Mouse (Mus musculus) cortical plate, adult 2 months (tissue): ENCODE results near the gene Rnft2. TPM values are rescaled to one million over a fixed set of nuclear protein-coding genes. Genes with fewer than 3 reads are reported as not detected.

Source experiments
- H3K27ac ChIP-seq: fragments of 200-500 bp; 2 replicates; pipeline ENCODE4 v1.5.1; 2012; ENCODE audit warnings: low read length, control low read depth, inconsistent platforms; ENCODE audit not compliant: insufficient read depth
- H3K4me1 ChIP-seq: fragments of 200-500 bp; 2 replicates; pipeline ENCODE4 v1.6.1; 2011; ENCODE audit warnings: low read length; ENCODE audit not compliant: control insufficient read depth, insufficient read depth
- H3K4me3 ChIP-seq: fragments of 200-500 bp; 2 replicates; pipeline ENCODE4 v1.5.1; 2011; ENCODE audit warnings: mild to moderate bottlenecking, low read length, control low read depth; ENCODE audit not compliant: insufficient read depth
- CTCF ChIP-seq: fragments of 200-500 bp; IDR thresholded peaks from 2 replicates; pipeline ENCODE4 v1.5.1; 2011; ENCODE audit warnings: mild to moderate bottlenecking, control low read depth, low read length; ENCODE audit not compliant: insufficient read depth; ENCODE audit errors: extremely low read depth
- POLR2A ChIP-seq: fragments of 200-500 bp; IDR thresholded peaks from 2 replicates; pipeline ENCODE4 v1.6.1; 2011; ENCODE audit warnings: mild to moderate bottlenecking, low read length, control low read depth; ENCODE audit not compliant: insufficient read depth; ENCODE audit errors: extremely low read depth
- polyA plus RNA-seq: library from polyadenylated mRNA; depleted of rRNA; stranded (reverse); fragments of >200 nt; gene quantifications from 2 replicates; pipeline ENCODE4 v1.2.3, GENCODE M21; 2012; rRNA removed

Gene Rnft2
- polyA plus RNA-seq, result 61.3 and 61.6 TPM in 2 replicates

- Histone ChIP-seq H3K27ac (peak within 1 kb of the TSS; percentile 14; the same call in 1 of the 2 replicates), H3K4me1 (peaks cover 3% of the 10 kb centered on the region; the same call in 1 of the 2 replicates), H3K4me3 (peak within 1 kb of the TSS; percentile 88)
- TF ChIP-seq POLR2A (peak; percentile 73), CTCF (no peak)
Measured at GRCm38 (mm10) chr5:118244606-118245443, at the start of gene Rnft2, which contains the start of gene 2410131K14Rik. Gene Rnft2 (minus strand): TSS chr5:118245116. Gene 2410131K14Rik (plus strand): TSS chr5:118245227.

- TF ChIP-seq CTCF (no peak), POLR2A (no peak)
- H3K27ac ChIP-seq, result no peak overlapping the region
- H3K4me3 ChIP-seq, result no peak overlapping the region
- H3K4me1 ChIP-seq, result no peaks in the 10 kb centered on the region; the same call in 1 of the 2 replicates
Measured at GRCm38 (mm10) chr5:118294086-118294864, 49.4 kb upstream of the Rnft2 start.

- H3K4me1 ChIP-seq, result no peaks in the 10 kb centered on the region; the same call in 1 of the 2 replicates
Measured at GRCm38 (mm10) chr5:118292476-118292875, 47.6 kb upstream of the Rnft2 start.

GRCm38 (mm10) chr5:118291453-118291852 is 46.5 kb upstream of the Rnft2 start:
- TF ChIP-seq CTCF, result no peak
- no peak for TF ChIP-seq POLR2A
- Histone ChIP-seq H3K4me3 (no peak overlapping the region), H3K4me1 (no peaks in the 10 kb centered on the region), H3K27ac (no peak overlapping the region)

More at GRCm38 (mm10) chr5:118292476-118292875, 47.6 kb upstream of the Rnft2 start:
- Histone ChIP-seq H3K27ac (no peak overlapping the region), H3K4me3 (no peak overlapping the region)
- TF ChIP-seq POLR2A (no peak), CTCF (no peak)

- Histone ChIP-seq H3K4me3 (no peak overlapping the region), H3K4me1 (0 out of 2 replicates have a peak, but pooled peaks cover 2% of the 10 kb centered on the region), H3K27ac (no peak overlapping the region)
- TF ChIP-seq CTCF, result no peak
- TF ChIP-seq POLR2A, result no peak
Measured at GRCm38 (mm10) chr5:118277741-118278495, 33.0 kb upstream of the Rnft2 start.

- Histone ChIP-seq H3K4me1 (0 out of 2 replicates have a peak, but pooled peaks cover 2% of the 10 kb centered on the region), H3K4me3 (no peak overlapping the region), H3K27ac (no peak overlapping the region)
- TF ChIP-seq CTCF (no peak), POLR2A (no peak)
Measured at GRCm38 (mm10) chr5:118276711-118277110, 31.8 kb upstream of the Rnft2 start.

GRCm38 (mm10) chr5:118276281-118276680 is 31.4 kb upstream of the Rnft2 start:
- H3K27ac ChIP-seq, result no peak overlapping the region
- TF ChIP-seq POLR2A (no peak), CTCF (no peak)
- 0 out of 2 replicates have a peak, but pooled peaks cover 2% of the 10 kb centered on the region for H3K4me1 ChIP-seq
- no peak overlapping the region for H3K4me3 ChIP-seq

- Histone ChIP-seq H3K4me3 (no peak overlapping the region), H3K27ac (no peak overlapping the region)
- TF ChIP-seq POLR2A (no peak), CTCF (no peak)
Measured at GRCm38 (mm10) chr5:118274546-118274945, 29.6 kb upstream of the Rnft2 start.

GRCm38 (mm10) chr5:118273446-118273845 is 28.5 kb upstream of the Rnft2 start:
- no peak overlapping the region for H3K27ac ChIP-seq
- H3K4me3 ChIP-seq, result no peak overlapping the region
- 0 out of 2 replicates have a peak, but pooled peaks cover 2% of the 10 kb centered on the region for H3K4me1 ChIP-seq
- TF ChIP-seq CTCF, result no peak

More at GRCm38 (mm10) chr5:118274546-118274945, 29.6 kb upstream of the Rnft2 start:
- H3K4me1 ChIP-seq, result 0 out of 2 replicates have a peak, but pooled peaks cover 2% of the 10 kb centered on the region
